25 mouse cellular contexts compared by ENCODE assay signal in the genomic region with DNA sequence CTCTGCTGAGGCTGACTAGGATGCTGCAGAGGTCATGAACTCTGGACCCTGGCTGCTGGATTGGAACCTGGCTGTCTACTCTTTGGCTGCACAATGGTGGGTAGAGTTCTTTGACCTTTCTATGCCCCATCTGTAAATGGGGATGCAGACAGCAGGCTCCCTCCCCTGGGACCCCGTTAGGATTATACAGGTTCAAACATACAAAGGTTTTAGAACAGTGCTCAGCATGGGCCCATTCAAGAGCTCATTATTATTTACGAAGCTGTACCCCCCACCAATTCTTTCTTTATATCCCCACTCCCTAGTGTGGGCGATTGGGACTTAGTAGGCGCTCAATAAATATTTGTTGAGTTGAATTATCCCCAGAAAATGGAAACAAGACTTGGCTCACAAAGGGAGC.
"Had no signal": no experiment of that assay in that cellular context is flagged by ENCODE, and none has a peak within 500 bp of the region (broad histone marks: within the 10 kb centered on the region; RNA-seq: fewer than 3 reads in every experiment).

No protein-coding gene starts in this region.

- H3K9ac ChIP-seq: kidney, embryonic 15.5 days; limb, embryonic 15.5 days; liver, embryonic 14.5 days; liver, postnatal 0 days; lung, embryonic 14.5 days; midbrain, embryonic 13.5 days; neural tube, embryonic 12.5 days; neural tube, embryonic 15.5 days had no signal

- H3K4me2 ChIP-seq: kidney, embryonic 15.5 days; limb, embryonic 15.5 days; liver, embryonic 11.5 days; lung, embryonic 14.5 days; midbrain, embryonic 13.5 days; neural tube, embryonic 12.5 days; neural tube, embryonic 15.5 days had no signal

- DNase-seq: kidney, adult 8-10 months; kidney, postnatal 10 days; layer of hippocampus, adult 9-11 months; liver, postnatal 0 days; lung, embryonic 14.5 days; right cerebral cortex, adult 18-20 months; right cerebral cortex, postnatal 14 days; right cerebral cortex, postnatal 4 days; thymus, adult 2 months; thymus, postnatal 14 days had no signal

- H3K27me3 ChIP-seq: kidney, embryonic 15.5 days; limb, embryonic 15.5 days; neural tube, embryonic 12.5 days; neural tube, embryonic 15.5 days had no signal

- H3K27ac ChIP-seq: kidney, embryonic 15.5 days; layer of hippocampus, adult 2 months; limb, embryonic 15.5 days; liver, embryonic 14.5 days; macrophage; midbrain, embryonic 10.5 days; midbrain, embryonic 13.5 days; neural tube, embryonic 12.5 days; neural tube, embryonic 15.5 days; stomach, postnatal 0 days had no signal

- H3K36me3 ChIP-seq: kidney, embryonic 15.5 days; limb, embryonic 15.5 days; midbrain, embryonic 10.5 days; midbrain, embryonic 13.5 days; neural tube, embryonic 12.5 days; neural tube, embryonic 15.5 days had no signal

- ATAC-seq: intestine, postnatal 0 days; liver, postnatal 0 days; lung, postnatal 0 days; midbrain, embryonic 13.5 days; midbrain, embryonic 16.5 days had no signal

- H3K9me3 ChIP-seq: kidney, embryonic 15.5 days; limb, embryonic 15.5 days; midbrain, embryonic 10.5 days; midbrain, embryonic 13.5 days; neural tube, embryonic 12.5 days; neural tube, embryonic 15.5 days had no signal

- H3K4me3 ChIP-seq: kidney, embryonic 15.5 days; layer of hippocampus, adult 2 months; limb, embryonic 15.5 days; midbrain, embryonic 10.5 days; midbrain, embryonic 13.5 days; myocyte; neural tube, embryonic 12.5 days; neural tube, embryonic 15.5 days had no signal

- H3K4me1 ChIP-seq: kidney, embryonic 15.5 days had no signal
